Mouse (Mus musculus): Measurements from ENCODE around the gene Olfr1157. TPM values are rescaled to one million over a fixed set of nuclear protein-coding genes. Genes with fewer than 3 reads are reported as not detected.

Olfr1157 gene
- polyA plus RNA-seq (2017; shearing (Covaris generic)): not detected

DNA sequence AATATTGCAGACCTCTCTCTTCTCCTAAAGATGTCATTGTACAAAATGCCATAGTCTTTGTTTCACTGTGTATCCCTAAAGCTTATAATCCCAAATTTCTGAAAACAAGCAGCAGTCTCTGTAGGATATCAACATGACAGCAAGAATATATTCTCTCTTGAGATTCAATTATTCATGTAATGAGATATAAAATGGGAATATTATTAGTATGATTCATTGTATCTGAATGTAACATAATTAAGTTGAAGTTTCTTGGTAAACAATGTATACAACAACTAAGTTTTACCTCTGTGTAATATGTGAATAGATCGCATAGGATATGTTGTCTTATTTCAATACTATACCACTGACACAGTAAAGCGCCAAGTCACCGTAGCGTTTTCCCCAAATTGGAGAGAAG lies at the start of gene Olfr1157:
Olfr1157 (minus strand) TSS at position 101 of the 400 bp plus-strand sequence.

DNA sequence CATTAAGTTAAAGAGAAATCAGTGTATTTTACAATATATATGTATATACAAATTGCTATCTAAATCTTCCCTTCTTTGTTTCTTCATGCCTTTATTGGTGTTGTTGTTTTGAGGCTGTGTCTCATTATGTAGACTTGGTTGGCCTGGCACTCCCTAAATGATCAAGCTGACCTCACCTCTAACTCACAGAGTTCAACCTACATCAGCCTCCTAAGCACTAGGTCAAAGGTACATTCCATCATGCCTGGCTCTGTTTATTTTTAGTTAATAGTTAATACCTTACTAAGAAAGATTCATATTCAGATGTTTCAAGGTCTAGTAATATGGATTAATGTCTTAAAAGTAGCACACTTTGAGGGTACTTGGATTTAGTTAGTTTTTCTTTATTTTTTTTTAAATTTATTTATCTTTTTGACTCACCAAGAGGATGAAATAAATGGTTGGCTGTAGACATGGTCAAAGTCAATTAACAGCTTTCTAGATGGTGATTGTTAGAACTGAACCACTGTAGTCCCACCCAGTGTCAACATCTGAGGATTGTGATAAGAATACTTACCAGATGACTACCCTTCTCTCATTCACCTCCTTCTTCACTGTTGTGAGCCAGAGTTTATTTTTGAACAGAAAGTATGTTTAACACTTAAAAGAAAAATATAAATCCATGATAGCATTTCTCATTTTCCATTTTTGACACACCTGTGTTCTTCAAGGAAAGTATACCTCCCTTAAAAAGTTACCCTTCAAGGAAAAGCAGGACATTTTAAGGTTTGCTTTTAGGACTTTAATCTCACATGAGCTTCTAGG lies 39.6 kb upstream of the Olfr1157 start, which contains the start of gene Olfr1160:
Olfr1160 (minus strand) TSS at position 754 of the 804 bp plus-strand sequence.

DNA sequence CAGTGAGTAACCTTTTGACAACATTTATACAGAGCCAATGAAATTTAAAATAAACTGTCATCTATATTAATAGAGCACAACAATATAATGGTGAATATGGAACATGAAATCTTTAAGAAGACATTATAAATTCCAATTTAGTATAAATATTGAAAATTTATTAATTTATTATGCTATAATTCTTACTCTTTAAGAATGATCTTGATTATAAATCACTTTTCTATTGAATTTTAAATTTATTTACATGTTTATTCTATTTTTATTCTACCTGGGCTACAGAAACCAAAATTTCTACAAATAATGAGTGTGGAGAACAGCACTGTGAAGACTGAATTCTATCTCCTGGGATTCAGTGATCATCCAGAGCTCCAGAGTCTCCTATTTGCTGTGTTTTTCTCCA lies 21.7 kb upstream of the Olfr1157 start, which contains the start of gene Olfr1158:
Olfr1158 (plus strand) TSS at position 301 of the 400 bp plus-strand sequence.

DNA sequence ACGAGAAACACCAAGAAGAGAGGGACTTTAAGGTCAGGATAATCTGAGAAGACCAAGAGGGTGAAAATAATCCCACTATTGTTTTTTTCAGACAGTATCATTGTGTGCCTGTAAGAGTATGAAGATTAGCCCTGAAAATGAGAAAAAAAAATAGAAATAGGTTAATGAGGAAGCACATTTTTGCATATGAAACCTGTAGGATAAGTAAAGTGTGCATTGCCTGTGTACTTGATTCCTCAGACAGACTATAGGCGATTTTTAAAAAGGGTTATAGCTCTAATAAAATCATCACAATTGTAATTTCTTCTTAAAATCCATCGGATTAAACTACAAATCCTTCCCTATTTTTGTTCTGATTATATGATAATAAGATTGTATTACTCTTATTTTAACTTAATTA lies 6.5 kb upstream of the Olfr1157 start, which contains the start of gene Olfr74:
Olfr74 (minus strand) TSS at position 101 of the 400 bp plus-strand sequence.

DNA sequence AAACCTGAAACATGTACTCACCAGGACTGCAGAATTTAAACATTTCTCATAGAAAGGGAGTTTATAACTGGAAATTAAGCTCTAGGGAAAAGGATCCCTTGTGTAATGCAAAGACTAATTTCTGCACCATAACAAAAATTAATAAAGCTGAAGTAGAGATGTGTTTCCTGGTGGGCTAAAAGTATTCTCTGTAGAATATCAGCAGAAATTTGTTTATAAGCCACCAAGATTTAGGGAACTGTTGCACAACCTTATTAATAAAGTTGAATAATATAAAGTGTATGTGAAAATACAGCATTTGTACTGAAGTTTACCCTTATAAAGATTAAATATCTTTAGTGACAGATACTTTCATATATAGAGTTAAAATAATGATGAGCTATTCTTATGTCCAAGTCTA lies 15.1 kb downstream of the Olfr1157 start, which contains the start of gene Olfr1156:
Olfr1156 (minus strand) TSS at position 101 of the 400 bp plus-strand sequence.

DNA sequence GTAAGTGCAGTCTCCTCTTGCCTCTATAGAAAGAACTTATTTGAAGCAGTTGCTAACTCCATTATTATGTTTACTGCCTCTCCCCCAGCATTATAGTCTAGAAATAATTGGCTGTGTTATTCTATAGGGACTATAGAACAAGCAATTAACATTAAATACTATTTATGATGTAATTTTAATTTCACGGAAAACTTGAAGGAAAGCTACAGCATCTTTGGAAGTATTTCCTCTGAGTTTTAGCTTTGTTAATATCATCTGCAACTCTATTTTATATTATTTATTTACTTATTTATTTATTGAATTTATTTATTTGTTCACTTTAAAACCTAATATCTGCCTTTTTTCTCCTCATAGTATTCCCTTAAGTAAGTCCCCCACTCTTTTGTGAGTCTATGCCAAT lies 23.1 kb downstream of the Olfr1157 start, which contains the start of gene Olfr1155:
Olfr1155 (minus strand) TSS at position 101 of the 400 bp plus-strand sequence.

Other genes with a start within 250 kb of the Olfr1157 start
- gene Olfr1138, start 228.3 kb downstream of the Olfr1157 start, polyA plus RNA-seq (2017; shearing (Covaris generic)): not detected
- not detected for gene Olfr1140, start 224.5 kb downstream of the Olfr1157 start, polyA plus RNA-seq (2017; shearing (Covaris generic))
- not detected for gene Olfr1141, start 214.3 kb downstream of the Olfr1157 start, polyA plus RNA-seq (2017; shearing (Covaris generic))
- not detected for gene Olfr152, start 188.8 kb downstream of the Olfr1157 start, polyA plus RNA-seq (2017; shearing (Covaris generic))
- gene Olfr1143, start 167.7 kb downstream of the Olfr1157 start, polyA plus RNA-seq (2017; shearing (Covaris generic)): not detected
- not detected for gene Olfr1145, start 158.5 kb downstream of the Olfr1157 start, polyA plus RNA-seq (2017; shearing (Covaris generic))
- gene Olfr1148, start 137.8 kb downstream of the Olfr1157 start, polyA plus RNA-seq (2017; shearing (Covaris generic)): not detected
- gene Olfr1150-ps1, start 124.3 kb downstream of the Olfr1157 start, polyA plus RNA-seq (2017; shearing (Covaris generic)): not detected
- gene Olfr1151, start 112.4 kb downstream of the Olfr1157 start, polyA plus RNA-seq (2017; shearing (Covaris generic)): not detected
- not detected for gene Olfr1152, start 101.8 kb downstream of the Olfr1157 start, polyA plus RNA-seq (2017; shearing (Covaris generic))
- gene Olfr1153, start 73.3 kb downstream of the Olfr1157 start, polyA plus RNA-seq (2017; shearing (Covaris generic)): not detected
- not detected for gene Olfr1154, start 63.1 kb downstream of the Olfr1157 start, polyA plus RNA-seq (2017; shearing (Covaris generic))
- gene Olfr1155, start 23.2 kb downstream of the Olfr1157 start, polyA plus RNA-seq (2017; shearing (Covaris generic)): not detected
- 0.20 TPM for gene Olfr1156, start 15.2 kb downstream of the Olfr1157 start, polyA plus RNA-seq (2017; shearing (Covaris generic))
- gene Olfr74, start 6.4 kb upstream of the Olfr1157 start, polyA plus RNA-seq (2017; shearing (Covaris generic)): not detected
- not detected for gene Olfr1158, start 21.8 kb upstream of the Olfr1157 start, polyA plus RNA-seq (2017; shearing (Covaris generic))
- gene Olfr1160, start 40.0 kb upstream of the Olfr1157 start, polyA plus RNA-seq (2017; shearing (Covaris generic)): not detected
- gene Olfr1161, start 54.5 kb upstream of the Olfr1157 start, polyA plus RNA-seq (2017; shearing (Covaris generic)): not detected
- gene Olfr73, start 69.4 kb upstream of the Olfr1157 start, polyA plus RNA-seq (2017; shearing (Covaris generic)): not detected
- gene Olfr1162, start 82.8 kb upstream of the Olfr1157 start, polyA plus RNA-seq (2017; shearing (Covaris generic)): not detected
- not detected for gene Olfr1163, start 103.5 kb upstream of the Olfr1157 start, polyA plus RNA-seq (2017; shearing (Covaris generic))
- not detected for gene Olfr1164, start 125.7 kb upstream of the Olfr1157 start, polyA plus RNA-seq (2017; shearing (Covaris generic))
- not detected for gene Olfr1166, start 160.0 kb upstream of the Olfr1157 start, polyA plus RNA-seq (2017; shearing (Covaris generic))
- gene Olfr1167, start 186.9 kb upstream of the Olfr1157 start, polyA plus RNA-seq (2017; shearing (Covaris generic)): not detected
- not detected for gene Olfr1168, start 213.6 kb upstream of the Olfr1157 start, polyA plus RNA-seq (2017; shearing (Covaris generic))

Measured in activated CD4-positive, CD25-positive, alpha-beta regulatory T cell, adult 9 weeks (primary cell).